Mouse (Mus musculus) small intestine, adult 2 months (tissue): ENCODE results near the gene Wt1. TPM values are rescaled to one million over a fixed set of nuclear protein-coding genes. Genes with fewer than 3 reads are reported as not detected.

Source experiments
- H3K27ac ChIP-seq: fragments of 200-500 bp; 2 replicates; pipeline ENCODE4 v1.5.1; 2012; ENCODE audit warnings: low read depth, low read length, control low read depth, inconsistent platforms; ENCODE audit not compliant: insufficient read depth
- H3K27me3 ChIP-seq: fragments of 200-500 bp; 2 replicates; pipeline ENCODE4 v1.6.1; 2012; ENCODE audit warnings: mild to moderate bottlenecking, moderate library complexity, low read length, inconsistent platforms; ENCODE audit not compliant: control insufficient read depth, insufficient read depth
- H3K36me3 ChIP-seq: fragments of 200-500 bp; 2 replicates; pipeline ENCODE4 v1.6.1; 2012; ENCODE audit warnings: mild to moderate bottlenecking, low read length, control low read depth, inconsistent platforms; ENCODE audit not compliant: control insufficient read depth, insufficient read depth
- H3K4me1 ChIP-seq: fragments of 200-500 bp; 2 replicates; pipeline ENCODE4 v1.6.1; 2012; ENCODE audit warnings: low read length, inconsistent platforms, mixed read lengths; ENCODE audit not compliant: control insufficient read depth, insufficient read depth, insufficient read length
- H3K4me3 ChIP-seq: fragments of 200-500 bp; 2 replicates; pipeline ENCODE4 v1.5.1; 2012; ENCODE audit warnings: low read depth, mild to moderate bottlenecking, control low read depth, inconsistent platforms, low read length, moderate library complexity
- CTCF ChIP-seq: fragments of 200-500 bp; IDR thresholded peaks from 2 replicates; pipeline ENCODE4 v1.5.1; 2012; ENCODE audit warnings: low read depth, mild to moderate bottlenecking, control low read depth, inconsistent platforms, low read length, moderate library complexity, mixed read lengths; ENCODE audit not compliant: insufficient replicate concordance, insufficient read length; ENCODE audit errors: extremely low read depth
- POLR2A ChIP-seq: fragments of 200-500 bp; IDR thresholded peaks from 2 replicates; pipeline ENCODE4 v1.6.1; 2012; ENCODE audit warnings: low read depth, mild to moderate bottlenecking, control low read depth, inconsistent platforms, low read length, moderate library complexity
- WGBS: fragments of 180-500 bp; shearing (Covaris S2); methylation state at CpG from one replicate; pipeline ENCODE4 v1.1.7; 2018; 5-methylcytosine and 5-hydroxymethylcytosine counted together
- polyA plus RNA-seq: library from polyadenylated mRNA; depleted of rRNA; stranded (reverse); fragments of >200 nt; gene quantifications from 2 replicates; pipeline ENCODE4 v1.2.3, GENCODE M21; 2012

Wt1 gene
- polyA plus RNA-seq, 1 experiment, result 0.48 TPM

- no peak overlapping the region for H3K27ac ChIP-seq
- 30% methylated on average over 9 of the region's 9 CpGs for WGBS
- TF ChIP-seq POLR2A (no peak), CTCF (no peak)
Observed at GRCm38 (mm10) chr2:105114074-105114473, 12.3 kb upstream of the Wt1 start.

DNA sequence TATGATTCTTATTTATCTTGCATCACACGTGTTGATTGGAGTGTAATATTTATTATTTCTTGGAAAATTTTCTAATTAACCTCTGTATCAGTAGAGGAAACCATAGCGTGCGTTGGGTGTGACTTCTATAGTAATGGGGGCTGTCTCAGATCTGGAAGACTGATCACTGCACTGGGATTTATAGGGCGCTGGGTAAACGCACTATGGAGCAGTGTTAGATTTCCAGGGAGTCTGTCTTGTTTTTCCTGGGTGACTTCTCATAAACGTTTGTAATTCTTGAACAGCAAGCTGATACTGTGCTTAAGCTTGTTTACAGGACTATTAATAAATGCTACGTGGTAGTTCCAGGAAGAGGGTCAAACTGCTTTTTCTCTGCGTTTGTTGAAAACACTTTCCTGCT, 8.7 kb upstream of the Wt1 start:
- 34% methylated on average over 8 of the region's 8 CpGs for WGBS
- Histone ChIP-seq H3K4me3 (no peak overlapping the region), H3K27me3 (peaks cover 20% of the 10 kb centered on the region), H3K36me3 (no peaks in the 10 kb centered on the region), H3K4me1 (no peaks in the 10 kb centered on the region), H3K27ac (no peak overlapping the region)
- TF ChIP-seq POLR2A, result no peak
- no peak for TF ChIP-seq CTCF

More at GRCm38 (mm10) chr2:105114074-105114473, 12.3 kb upstream of the Wt1 start:
- Histone ChIP-seq H3K4me1 (no peaks in the 10 kb centered on the region), H3K27me3 (peaks cover 5% of the 10 kb centered on the region; the same call in 1 of the 2 replicates), H3K36me3 (no peaks in the 10 kb centered on the region), H3K4me3 (no peak overlapping the region)

GRCm38 (mm10) chr2:105122216-105122615, 4.1 kb upstream of the Wt1 start:
- Histone ChIP-seq H3K36me3 (no peaks in the 10 kb centered on the region), H3K27ac (no peak overlapping the region), H3K4me3 (no peak overlapping the region), H3K4me1 (peaks cover 3% of the 10 kb centered on the region), H3K27me3 (peaks cover 61% of the 10 kb centered on the region)
- WGBS, result 13% methylated on average over 8 of the region's 8 CpGs
- TF ChIP-seq CTCF (no peak), POLR2A (no peak)

DNA sequence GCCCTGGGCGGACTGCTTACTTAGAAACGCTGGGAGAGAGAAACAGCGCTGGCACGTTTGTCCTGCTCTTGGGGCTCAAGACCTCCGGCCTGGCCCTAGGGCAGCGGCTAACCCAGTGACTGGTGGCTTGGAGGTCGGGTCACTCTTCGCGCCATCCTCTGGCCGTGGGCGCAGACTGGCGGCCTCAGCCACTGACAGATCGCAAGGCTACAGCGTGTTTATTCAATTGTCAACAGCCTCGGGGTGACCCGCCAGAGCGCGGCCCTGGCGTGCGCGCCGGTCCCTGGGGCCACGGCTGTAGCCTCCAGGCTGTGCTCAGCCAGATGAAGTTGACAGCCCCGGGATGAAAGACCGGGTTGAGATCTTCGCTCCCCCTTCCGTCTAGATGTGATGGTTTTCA, 3.4 kb upstream of the Wt1 start:
- TF ChIP-seq CTCF (no peak), POLR2A (no peak)
- WGBS, result 3% methylated on average over 27 of the region's 27 CpGs
- Histone ChIP-seq H3K27ac (no peak overlapping the region), H3K36me3 (no peaks in the 10 kb centered on the region), H3K4me1 (peaks cover 3% of the 10 kb centered on the region), H3K27me3 (peaks cover 68% of the 10 kb centered on the region), H3K4me3 (no peak overlapping the region)

- Histone ChIP-seq H3K4me3 (no peak overlapping the region), H3K27me3 (peaks cover 71% of the 10 kb centered on the region), H3K27ac (no peak overlapping the region), H3K36me3 (no peaks in the 10 kb centered on the region), H3K4me1 (peaks cover 3% of the 10 kb centered on the region)
- TF ChIP-seq CTCF (no peak), POLR2A (no peak)
- 8% methylated on average over 8 of the region's 8 CpGs for WGBS
Observed at GRCm38 (mm10) chr2:105123431-105123830, 2.9 kb upstream of the Wt1 start.

- H3K27me3 ChIP-seq, result peaks cover 75% of the 10 kb centered on the region
Observed at GRCm38 (mm10) chr2:105123881-105124280, 2.4 kb upstream of the Wt1 start.

DNA sequence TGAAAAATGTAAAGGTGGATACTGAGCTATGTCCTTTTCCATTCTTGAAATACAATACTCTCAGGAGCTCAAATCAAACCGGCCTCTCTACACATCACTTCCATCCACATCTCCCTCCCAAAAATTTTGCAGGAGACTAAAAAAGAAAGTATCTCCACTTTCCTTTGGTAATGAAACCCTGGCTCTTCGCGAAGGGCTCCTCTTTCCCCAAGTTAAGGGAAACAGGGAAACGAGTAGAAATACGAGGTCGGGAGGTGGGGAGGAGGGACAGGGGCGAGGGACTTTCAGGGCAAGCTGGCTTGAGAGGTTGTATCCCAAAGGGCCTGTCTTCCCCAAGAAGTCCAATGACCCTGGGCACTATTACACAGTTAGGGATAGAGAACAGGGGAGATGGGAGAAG, 1.9 kb upstream of the Wt1 start:
- no peak overlapping the region for H3K4me3 ChIP-seq
- peaks cover 3% of the 10 kb centered on the region for H3K4me1 ChIP-seq
- no peaks in the 10 kb centered on the region for H3K36me3 ChIP-seq
- H3K27me3 ChIP-seq, result peaks cover 81% of the 10 kb centered on the region
- no peak overlapping the region for H3K27ac ChIP-seq
- WGBS, result 7% methylated on average over 7 of the region's 7 CpGs
- TF ChIP-seq POLR2A (no peak), CTCF (no peak)

More at GRCm38 (mm10) chr2:105123881-105124280, 2.4 kb upstream of the Wt1 start:
- peaks cover 3% of the 10 kb centered on the region for H3K4me1 ChIP-seq
- H3K27ac ChIP-seq, result no peak overlapping the region
- TF ChIP-seq CTCF (no peak), POLR2A (no peak)
- H3K36me3 ChIP-seq, result no peaks in the 10 kb centered on the region
- WGBS, result 7% methylated on average over 9 of the region's 9 CpGs
- no peak overlapping the region for H3K4me3 ChIP-seq

- peaks cover 3% of the 10 kb centered on the region for H3K4me1 ChIP-seq
- no peak overlapping the region for H3K4me3 ChIP-seq
- TF ChIP-seq POLR2A, result no peak
- TF ChIP-seq CTCF, result no peak
- no peak overlapping the region for H3K27ac ChIP-seq
- WGBS, result 6% methylated on average over 8 of the region's 8 CpGs
- no peaks in the 10 kb centered on the region for H3K36me3 ChIP-seq
- peaks cover 89% of the 10 kb centered on the region for H3K27me3 ChIP-seq
Observed at GRCm38 (mm10) chr2:105125205-105125604, 1.1 kb upstream of the Wt1 start.
